Mouse (Mus musculus) ES-E14 (cell line): ENCODE results near the gene Sox18. TPM values are rescaled to one million over a fixed set of nuclear protein-coding genes. Genes with fewer than 3 reads are reported as not detected.

Experiments
- DNase-seq: peaks from one replicate; pipeline ENCODE4 v3.0.0-alpha.2; 2013; ENCODE audit warnings: low read depth, low spot score
- H3K27ac ChIP-seq: 2 replicates; pipeline ENCODE4 v1.5.1; 2012; ENCODE audit warnings: low read depth, mild to moderate bottlenecking, low read length, moderate library complexity, mixed read lengths; ENCODE audit not compliant: poor library complexity, insufficient read depth, severe bottlenecking
- H3K36me3 ChIP-seq: 2 replicates; pipeline ENCODE4 v1.6.1; 2012; ENCODE audit warnings: mild to moderate bottlenecking, low read length, moderate library complexity, mixed read lengths; ENCODE audit not compliant: control insufficient read depth, poor library complexity, insufficient read depth, severe bottlenecking
- H3K4me1 ChIP-seq, 2 experiments: fragments of 150-350 bp in 1 of 2; sonication (generic) in 1 of 2; 2 replicates each; pipeline ENCODE4 v1.6.1; 2012; ENCODE audit warnings: low read length in 2 of 2, mild to moderate bottlenecking in 1 of 2, mixed read lengths in 1 of 2; ENCODE audit not compliant: control insufficient read depth in 2 of 2, insufficient read depth in 2 of 2, poor library complexity in 1 of 2
- H3K4me3 ChIP-seq, 2 experiments: fragments of 150-350 bp in 1 of 2; sonication (generic) in 1 of 2; 2 replicates each; pipeline ENCODE4 v1.5.1; 2012; ENCODE audit warnings: low read length in 2 of 2, low read depth in 1 of 2, mild to moderate bottlenecking in 1 of 2, mixed read lengths in 1 of 2; ENCODE audit not compliant: insufficient read depth in 1 of 2, poor library complexity in 1 of 2, severe bottlenecking in 1 of 2
- H3K9ac ChIP-seq: 2 replicates; pipeline ENCODE4 v1.6.1; 2012; ENCODE audit warnings: low read depth, mild to moderate bottlenecking, low read length, mixed read lengths; ENCODE audit not compliant: poor library complexity, insufficient read depth, severe bottlenecking
- H3K9me3 ChIP-seq: fragments of 150-350 bp; sonication (generic); 2 replicates; pipeline ENCODE4 v1.6.1; 2012; ENCODE audit warnings: low read depth, mild to moderate bottlenecking, low read length; ENCODE audit not compliant: control insufficient read depth, insufficient read depth
- CHD2 ChIP-seq: IDR thresholded peaks from 2 replicates; pipeline ENCODE4 v1.6.1; 2014; ENCODE audit warnings: mild to moderate bottlenecking, low read depth, low read length, inconsistent platforms
- HCFC1 ChIP-seq: IDR thresholded peaks from 2 replicates; pipeline ENCODE4 v1.6.1; 2012; ENCODE audit warnings: low read length, inconsistent platforms, borderline replicate concordance; ENCODE audit not compliant: insufficient read depth
- MAFK ChIP-seq: IDR thresholded peaks from 2 replicates; pipeline ENCODE4 v1.6.1; 2014; ENCODE audit warnings: mild to moderate bottlenecking, low read depth, low read length, inconsistent platforms; ENCODE audit not compliant: insufficient read depth
- ZC3H11A ChIP-seq: IDR thresholded peaks from 2 replicates; pipeline ENCODE4 v1.6.1; 2012; ENCODE audit warnings: low read depth, mild to moderate bottlenecking, inconsistent platforms, low read length, borderline replicate concordance
- ZNF384 ChIP-seq: IDR thresholded peaks from 2 replicates; pipeline ENCODE4 v1.6.1; 2012; ENCODE audit warnings: low read depth, low read length, inconsistent platforms
- in situ Hi-C, 2 experiments: fragments of 600-800 bp; cut with MboI; formaldehyde crosslinking; loops; one replicate each; pipeline ENCODE4 v1.15.1; 2025; ENCODE audit warnings: low sequenced_read_pairs in 2 of 2, inconsistent platforms in 1 of 2; ENCODE audit not compliant: unreplicated experiment in 2 of 2
- total RNA-seq: library from RNA; depleted of rRNA; stranded (reverse); fragments of 300-350 nt; gene quantifications from 2 replicates; pipeline ENCODE4 v1.2.3, GENCODE M21; 2012

Sox18 gene
- total RNA-seq, 1 experiment, result 0.36 TPM

DNA sequence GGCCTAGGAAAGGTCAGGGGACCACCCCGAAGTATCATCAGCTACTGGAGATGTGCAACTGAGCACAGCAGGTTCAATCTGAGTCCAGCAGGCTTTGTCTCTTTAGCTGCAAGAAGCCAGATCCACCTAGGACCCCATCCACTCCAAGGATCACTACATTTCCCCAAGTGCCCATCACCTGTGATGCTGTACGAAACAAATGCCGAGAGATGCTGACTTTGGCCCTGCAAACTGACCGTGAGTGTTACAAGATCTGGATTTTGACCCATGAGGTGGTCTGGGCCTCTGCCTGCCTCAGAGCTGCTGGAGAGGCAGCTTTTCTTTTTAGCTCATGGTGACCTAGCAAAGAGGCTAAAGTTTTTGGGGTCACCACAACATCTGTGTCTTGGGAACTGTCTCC is 14.2 kb upstream of the Sox18 start:
- DNase-seq, result no peak
- Histone ChIP-seq H3K4me1 (no peaks in the 10 kb centered on the region), H3K36me3 (peaks cover 14% of the 10 kb centered on the region; the same call in 1 of the 2 replicates), H3K4me3 (no peak overlapping the region), H3K9me3 (no peaks in the 10 kb centered on the region), H3K27ac (no peak overlapping the region), H3K9ac (no peak overlapping the region)
- in situ Hi-C loops, result no loop called here
- TF ChIP-seq HCFC1 (no peak), ZC3H11A (no peak), ZNF384 (no peak), MAFK (no peak)

DNA sequence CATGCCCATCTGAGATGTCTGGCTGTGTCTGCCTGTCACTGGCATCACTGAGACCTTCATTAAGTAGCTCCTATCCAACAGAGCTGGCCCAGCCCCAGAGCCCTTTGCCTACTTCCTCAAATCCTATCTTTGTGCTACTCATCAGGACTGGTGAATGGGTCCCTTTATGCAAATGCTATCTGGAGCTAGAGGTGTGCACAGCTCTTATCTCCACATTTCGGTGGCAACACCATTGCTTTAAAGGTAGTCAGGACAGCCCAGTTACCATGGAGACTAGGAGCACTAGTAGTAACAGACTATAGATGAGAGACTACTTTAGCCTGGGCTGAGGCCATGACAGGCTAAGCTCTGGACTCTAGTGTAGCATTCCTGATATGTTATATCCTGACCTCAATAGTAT is 13.3 kb upstream of the Sox18 start:
- Histone ChIP-seq H3K4me1 (no peaks in the 10 kb centered on the region), H3K27ac (no peak overlapping the region), H3K9me3 (no peaks in the 10 kb centered on the region), H3K9ac (no peak overlapping the region), H3K4me3 (no peak overlapping the region), H3K36me3 (peaks cover 12% of the 10 kb centered on the region; the same call in 1 of the 2 replicates)
- TF ChIP-seq HCFC1 (no peak), ZC3H11A (no peak), ZNF384 (no peak), MAFK (no peak), CHD2 (no peak)
- in situ Hi-C loops, result no loop called here
- DNase-seq, result no peak

DNA sequence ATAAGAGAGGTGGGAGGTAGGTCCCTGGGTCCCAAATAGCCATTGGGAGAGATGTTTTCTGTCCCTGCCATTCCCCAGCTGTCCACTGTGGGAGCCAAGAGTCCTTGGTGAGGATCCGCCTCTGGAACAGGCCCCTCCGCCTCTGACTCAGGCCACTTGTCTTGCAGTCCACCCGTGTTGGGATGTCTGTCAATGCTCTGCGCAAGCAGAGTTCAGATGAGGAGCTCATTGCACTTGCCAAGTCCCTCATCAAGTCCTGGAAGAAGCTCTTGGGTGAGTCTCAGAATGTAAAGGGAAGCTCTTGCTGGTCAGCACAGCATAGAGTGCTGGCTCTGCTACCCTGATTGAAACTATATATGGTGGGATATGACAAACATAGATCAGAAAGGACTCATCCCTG is 11.9 kb upstream of the Sox18 start:
- Histone ChIP-seq H3K27ac (no peak overlapping the region), H3K36me3 (peaks cover 3% of the 10 kb centered on the region; the same call in 1 of the 2 replicates), H3K9ac (no peak overlapping the region), H3K9me3 (no peaks in the 10 kb centered on the region), H3K4me1 (no peaks in the 10 kb centered on the region; a peak in 1 of 4 replicates), H3K4me3 (no peak overlapping the region)
- in situ Hi-C loops, result no loop called here
- no peak for TF ChIP-seq ZNF384
- TF ChIP-seq ZC3H11A, result no peak
- TF ChIP-seq HCFC1, result no peak
- TF ChIP-seq CHD2, result no peak
- no peak for TF ChIP-seq MAFK
- no peak for DNase-seq

GRCm38 (mm10) chr2:181681978-181682377 is 10.5 kb upstream of the Sox18 start:
- H3K9me3 ChIP-seq, result no peaks in the 10 kb centered on the region
- H3K36me3 ChIP-seq, result peaks cover 3% of the 10 kb centered on the region; the same call in 1 of the 2 replicates
- no peak for DNase-seq
- no peak overlapping the region for H3K4me3 ChIP-seq
- TF ChIP-seq MAFK (no peak), ZNF384 (no peak), HCFC1 (no peak), CHD2 (no peak), ZC3H11A (no peak)
- no peak overlapping the region for H3K9ac ChIP-seq
- no peak overlapping the region for H3K27ac ChIP-seq
- in situ Hi-C loops, result no loop called here
- no peaks in the 10 kb centered on the region; a peak in 1 of 4 replicates for H3K4me1 ChIP-seq

GRCm38 (mm10) chr2:181680716-181681117 is 9.3 kb upstream of the Sox18 start:
- in situ Hi-C loops, result no loop called here
- Histone ChIP-seq H3K36me3 (no peaks in the 10 kb centered on the region), H3K9ac (peak overlapping the region; percentile 60), H3K4me3 (peak overlapping the region; percentile 65 to 68), H3K9me3 (no peaks in the 10 kb centered on the region), H3K4me1 (no peaks in the 10 kb centered on the region; a peak in 1 of 4 replicates), H3K27ac (no peak overlapping the region)
- no peak for DNase-seq
- TF ChIP-seq ZNF384 (no peak), CHD2 (no peak), MAFK (no peak), HCFC1 (no peak), ZC3H11A (no peak)
